In genomic region chr2:66028812-66029211, GRCm38 (mm10) we compare ENCODE assay signal across 13 mouse cellular contexts.
DNase-seq lines count a peak whose midpoint lies in the region; ATAC-seq lines count a peak whose summit lies in the region.
"Had no signal": no experiment of that assay in that cellular context is flagged by ENCODE, and none has a peak within 500 bp of the region (broad histone marks: within the 10 kb centered on the region; RNA-seq: fewer than 3 reads in every experiment).

No protein-coding gene starts in this region.

- no peaks in the 10 kb centered on the region for H3K36me3 ChIP-seq in forebrain, embryonic 11.5 days (ENCODE audit: control insufficient read depth, insufficient read depth, low read length)
- H3K36me3 ChIP-seq in hindbrain, embryonic 15.5 days = no peaks in the 10 kb centered on the region
- peaks cover 5% of the 10 kb centered on the region; the same call in 1 of the 2 replicates for H3K36me3 ChIP-seq in neural tube, embryonic 12.5 days
- no peaks in the 10 kb centered on the region for H3K36me3 ChIP-seq in intestine, embryonic 15.5 days
- H3K36me3 ChIP-seq: liver, embryonic 15.5 days had no signal

- H3K27ac ChIP-seq in forebrain, embryonic 11.5 days (ENCODE audit: low read depth, low read length) = no peak overlapping the region
- peak overlapping the region; percentile 54; the same call in 1 of the 2 replicates for H3K27ac ChIP-seq in hindbrain, embryonic 15.5 days (replicated peaks)
- no peak overlapping the region for H3K27ac ChIP-seq in neural tube, embryonic 12.5 days
- H3K27ac ChIP-seq in intestine, embryonic 15.5 days = no peak overlapping the region
- H3K27ac ChIP-seq: gastrocnemius, adult 2 months; limb, embryonic 10.5 days; liver, embryonic 15.5 days had no signal

- peak; percentile 55 for DNase-seq in embryo, embryonic 9.5 days (ENCODE audit: extremely low spot score)
- DNase-seq in forebrain, embryonic 11.5 days (ENCODE audit: low spot score) = no peak
- DNase-seq in c-Kit-positive CD71-positive TER-119-positive erythroid progenitor cells, embryonic 14.5 days (ENCODE audit: low spot score) = no peak
- DNase-seq in frontal cortex, postnatal 14 days (ENCODE audit: low spot score in 2 of 2) = no peak
- DNase-seq: adrenal gland, postnatal 10 days; gastrocnemius, adult 2 months; kidney, adult 11 months; right cerebral cortex, postnatal 25 days had no signal

- H3K4me1 ChIP-seq in forebrain, embryonic 11.5 days (replicated peaks; ENCODE audit: control insufficient read depth, insufficient read depth, low read length) = no peaks in the 10 kb centered on the region; the same call in 1 of the 2 replicates
- H3K4me1 ChIP-seq in hindbrain, embryonic 15.5 days (replicated peaks) = peaks cover 11% of the 10 kb centered on the region; the same call in 1 of the 2 replicates
- H3K4me1 ChIP-seq in neural tube, embryonic 12.5 days = peaks cover 11% of the 10 kb centered on the region; the same call in 1 of the 2 replicates
- no peaks in the 10 kb centered on the region for H3K4me1 ChIP-seq in intestine, embryonic 15.5 days (replicated peaks)
- H3K4me1 ChIP-seq: limb, embryonic 10.5 days; liver, embryonic 15.5 days had no signal

- H3K9ac ChIP-seq in forebrain, embryonic 11.5 days (ENCODE audit: low read length) = no peak overlapping the region
- H3K9ac ChIP-seq in hindbrain, embryonic 15.5 days = no peak overlapping the region
- no peak overlapping the region for H3K9ac ChIP-seq in neural tube, embryonic 12.5 days
- no peak overlapping the region for H3K9ac ChIP-seq in intestine, embryonic 15.5 days
- H3K9ac ChIP-seq: liver, embryonic 15.5 days had no signal

- H3K27me3 ChIP-seq in forebrain, embryonic 11.5 days (ENCODE audit: control insufficient read depth, insufficient read depth, low read length) = peaks cover under 1% of the 10 kb centered on the region; the same call in 1 of the 2 replicates
- H3K27me3 ChIP-seq in hindbrain, embryonic 15.5 days = no peaks in the 10 kb centered on the region
- H3K27me3 ChIP-seq in neural tube, embryonic 12.5 days (replicated peaks) = no peaks in the 10 kb centered on the region
- H3K27me3 ChIP-seq in intestine, embryonic 15.5 days (replicated peaks) = no peaks in the 10 kb centered on the region
- H3K27me3 ChIP-seq: liver, embryonic 15.5 days had no signal

- no peaks in the 10 kb centered on the region for H3K9me3 ChIP-seq in forebrain, embryonic 11.5 days (ENCODE audit: control insufficient read depth, low read length)
- no peaks in the 10 kb centered on the region for H3K9me3 ChIP-seq in hindbrain, embryonic 15.5 days
- H3K9me3 ChIP-seq in neural tube, embryonic 12.5 days = no peaks in the 10 kb centered on the region
- no peaks in the 10 kb centered on the region for H3K9me3 ChIP-seq in intestine, embryonic 15.5 days
- H3K9me3 ChIP-seq: limb, embryonic 10.5 days; liver, embryonic 15.5 days had no signal

- no peak overlapping the region for H3K4me3 ChIP-seq in forebrain, embryonic 11.5 days (ENCODE audit: low read depth, low read length)
- no peak overlapping the region for H3K4me3 ChIP-seq in hindbrain, embryonic 15.5 days
- no peak overlapping the region for H3K4me3 ChIP-seq in neural tube, embryonic 12.5 days
- H3K4me3 ChIP-seq in intestine, embryonic 15.5 days (replicated peaks) = no peak overlapping the region
- H3K4me3 ChIP-seq: gastrocnemius, adult 2 months; limb, embryonic 10.5 days; liver, embryonic 15.5 days had no signal

- whole genome bisulfite sequencing in forebrain, embryonic 11.5 days = 5% methylated on average over 5 of the region's 5 CpGs
- WGBS in hindbrain, embryonic 15.5 days = 5% methylated on average over 5 of the region's 5 CpGs
- 12% methylated on average over 5 of the region's 5 CpGs for WGBS in neural tube, embryonic 12.5 days
- WGBS in intestine, embryonic 15.5 days = 63% methylated on average over 5 of the region's 5 CpGs

- peak; percentile 84 for ATAC-seq in forebrain, embryonic 11.5 days (replicated peaks; ENCODE audit: low FRiP score)
- ATAC-seq in hindbrain, embryonic 15.5 days (ENCODE audit: low FRiP score, low read depth) = peak; percentile 87
- peak; percentile 91 for ATAC-seq in neural tube, embryonic 12.5 days (ENCODE audit: low FRiP score, low read depth)
- ATAC-seq in intestine, embryonic 15.5 days = no peak

- no peak overlapping the region for H3K4me2 ChIP-seq in forebrain, embryonic 11.5 days (ENCODE audit: low read depth, low read length, severe bottlenecking)
- H3K4me2 ChIP-seq in hindbrain, embryonic 15.5 days = no peak overlapping the region
- no peak overlapping the region for H3K4me2 ChIP-seq in neural tube, embryonic 12.5 days (replicated peaks)
- no peak overlapping the region for H3K4me2 ChIP-seq in intestine, embryonic 15.5 days (replicated peaks)
- H3K4me2 ChIP-seq: liver, embryonic 15.5 days had no signal
